Mouse (Mus musculus): ENCODE data around the gene Bbs1. TPM values are rescaled to one million over a fixed set of nuclear protein-coding genes. Genes with fewer than 3 reads are reported as not detected.
"Not testable (repeated sequence)": the region's sequence is repeated elsewhere in the genome, so short reads cannot be mapped to it uniquely, and the experiment has no call there.

Bbs1 gene
- 2.2 and 2.7 TPM in 2 replicates for polyA plus RNA-seq (2015; fragmentation: Nextera tagmentation; extraction: Ambion mirVana)

DNA sequence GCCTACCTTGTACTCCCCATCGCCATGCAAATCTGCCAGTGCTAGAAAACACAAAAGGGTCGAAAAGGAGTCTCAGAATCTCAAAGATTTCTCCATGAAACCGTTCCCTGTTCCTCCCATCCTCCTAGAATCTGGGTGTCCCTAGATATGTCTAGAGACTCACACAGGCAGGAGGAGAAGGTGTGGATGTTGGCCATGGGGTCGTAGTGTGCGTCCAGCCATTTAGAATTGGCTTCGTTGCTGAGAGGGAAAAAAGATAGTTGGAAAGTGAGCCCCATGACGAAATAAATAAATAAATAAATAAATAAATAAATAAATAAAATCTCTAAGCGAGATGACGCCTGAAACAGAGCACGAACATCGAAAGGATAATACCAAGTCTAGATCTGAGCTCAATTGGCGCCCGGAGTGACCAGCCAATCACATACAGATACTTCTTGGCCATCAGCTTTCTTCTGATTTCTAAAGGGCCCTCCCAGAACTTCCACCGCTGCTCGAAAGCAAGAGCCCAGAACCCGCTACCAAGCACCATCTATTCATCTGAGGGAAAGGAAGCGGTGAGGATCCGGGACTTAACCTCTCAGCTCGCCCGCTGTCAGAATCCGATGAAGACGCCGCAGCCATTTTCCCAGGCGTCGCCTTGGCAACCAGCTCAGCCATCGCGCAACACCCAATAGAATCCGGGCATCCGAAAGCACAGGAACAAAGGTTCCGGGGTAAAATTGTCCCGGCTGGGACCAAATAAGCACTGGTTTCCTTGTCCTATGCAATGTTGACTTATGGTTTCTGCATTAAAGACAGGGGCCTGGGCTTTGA is at the start of gene Bbs1:
Bbs1 (minus strand) TSS at position 650 of the 816 bp plus-strand sequence.
- peak within 1 kb of the TSS; percentile 64 for H3K4me3 ChIP-seq
- peaks cover 4% of the 10 kb centered on the region for H3K4me1 ChIP-seq (replicated peaks)
- H3K27me3 ChIP-seq: no peaks in the 10 kb centered on the region
- H3K27ac ChIP-seq: no peak within 1 kb of the TSS
- peak; percentile 57; the same call in 1 of the 2 replicates for ATAC-seq (replicated peaks; ENCODE audit: insufficient number of reproducible peaks, insufficient read depth, low FRiP score, low read depth)
- H3K9me3 ChIP-seq (replicated peaks): no peaks in the 10 kb centered on the region
- H3K36me3 ChIP-seq: peaks cover 35% of the 10 kb centered on the region
- H3K9ac ChIP-seq: peak within 1 kb of the TSS; percentile 51
- H3K4me2 ChIP-seq: peak within 1 kb of the TSS; percentile 73
- WGBS: 9% methylated on average over 31 of the region's 31 CpGs

- H3K36me3 ChIP-seq; H3K4me3 ChIP-seq; H3K9ac ChIP-seq; H3K27ac ChIP-seq; H3K4me1 ChIP-seq (replicated peaks); H3K9me3 ChIP-seq (replicated peaks); H3K4me2 ChIP-seq; ATAC-seq (replicated peaks; ENCODE audit: insufficient number of reproducible peaks, insufficient read depth, low FRiP score, low read depth); H3K27me3 ChIP-seq: not testable (repeated sequence)
- 72% methylated on average over 9 of the region's 9 CpGs for WGBS
Measured at GRCm38 (mm10) chr19:4948641-4949040, 42.2 kb upstream of the Bbs1 start.

DNA sequence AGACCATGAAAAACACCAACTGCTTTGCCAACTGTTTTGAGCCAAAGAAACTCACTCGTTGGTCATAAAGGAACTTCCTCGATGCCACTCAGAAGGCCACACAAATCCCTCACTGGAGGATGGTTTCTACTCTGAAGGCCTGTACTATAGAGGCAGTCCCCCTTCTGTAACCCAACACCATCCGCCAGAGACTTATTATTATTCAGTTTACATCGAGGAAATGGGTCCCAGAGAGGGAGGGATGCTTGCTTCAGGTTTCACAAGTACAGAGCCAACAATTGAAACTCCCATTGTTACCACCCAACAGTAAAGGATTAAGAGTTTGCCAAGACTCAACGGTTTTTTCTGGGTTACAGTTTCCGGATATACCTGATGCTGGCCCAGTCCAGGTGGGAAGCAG is 39.1 kb upstream of the Bbs1 start:
- H3K9me3 ChIP-seq (replicated peaks): no peaks in the 10 kb centered on the region
- peaks cover 24% of the 10 kb centered on the region for H3K27me3 ChIP-seq
- peaks cover 9% of the 10 kb centered on the region for H3K4me1 ChIP-seq (replicated peaks)
- no peaks in the 10 kb centered on the region for H3K36me3 ChIP-seq
- no peak overlapping the region for H3K4me2 ChIP-seq
- H3K27ac ChIP-seq: no peak overlapping the region
- no peak for ATAC-seq (replicated peaks; ENCODE audit: insufficient number of reproducible peaks, insufficient read depth, low FRiP score, low read depth)
- 50% methylated on average over 6 of the region's 6 CpGs for WGBS
- no peak overlapping the region for H3K4me3 ChIP-seq
- H3K9ac ChIP-seq: no peak overlapping the region

DNA sequence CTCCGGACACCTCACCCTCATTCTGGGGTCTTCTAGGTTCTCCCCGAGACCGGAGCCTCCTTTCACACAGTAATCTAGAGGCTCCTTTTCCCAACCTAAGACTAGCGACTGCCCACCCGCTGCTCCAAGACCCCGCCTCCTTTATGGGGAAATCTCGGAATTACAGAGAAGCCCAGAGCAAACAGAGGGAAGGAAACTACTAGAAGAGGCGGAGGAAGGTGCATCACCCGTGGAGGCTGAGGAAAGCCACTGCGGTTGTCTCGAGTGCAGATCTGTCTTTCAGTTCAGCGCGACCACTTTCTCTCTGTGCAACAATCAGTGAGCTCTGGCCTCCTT is 36.8 kb upstream of the Bbs1 start:
- Histone ChIP-seq H3K36me3 (no peaks in the 10 kb centered on the region), H3K27ac (no peak overlapping the region), H3K27me3 (peaks cover 25% of the 10 kb centered on the region), H3K4me2 (peak overlapping the region; percentile 98), H3K9ac (peak overlapping the region; percentile 30), H3K9me3 (replicated peaks) (no peaks in the 10 kb centered on the region), H3K4me1 (replicated peaks) (peaks cover 9% of the 10 kb centered on the region), H3K4me3 (peak overlapping the region; percentile 69)
- 8% methylated on average over 13 of the region's 13 CpGs for WGBS
- ATAC-seq (replicated peaks; ENCODE audit: insufficient number of reproducible peaks, insufficient read depth, low FRiP score, low read depth): no peak

GRCm38 (mm10) chr19:4942551-4943252 is 36.3 kb upstream of the Bbs1 start, which contains the start of gene Peli3:
Peli3 (minus strand) TSS chr19:4943127.
- no peak within 1 kb of the TSS for H3K27ac ChIP-seq
- H3K4me1 ChIP-seq (replicated peaks): peaks cover 9% of the 10 kb centered on the region
- H3K4me2 ChIP-seq: peak within 1 kb of the TSS; percentile 98
- H3K9ac ChIP-seq: peak within 1 kb of the TSS; percentile 52
- peak within 1 kb of the TSS; percentile 69 for H3K4me3 ChIP-seq
- H3K9me3 ChIP-seq (replicated peaks): no peaks in the 10 kb centered on the region
- peaks cover 28% of the 10 kb centered on the region for H3K27me3 ChIP-seq
- ATAC-seq (replicated peaks; ENCODE audit: insufficient number of reproducible peaks, insufficient read depth, low FRiP score, low read depth): peak; percentile 92
- no peaks in the 10 kb centered on the region for H3K36me3 ChIP-seq
- WGBS: under 1% methylated on average over 54 of the region's 55 CpGs

- Histone ChIP-seq H3K27me3 (peaks cover 23% of the 10 kb centered on the region), H3K27ac (no peak overlapping the region), H3K4me2 (no peak overlapping the region), H3K4me1 (replicated peaks) (peaks cover 4% of the 10 kb centered on the region), H3K9ac (no peak overlapping the region), H3K9me3 (replicated peaks) (no peaks in the 10 kb centered on the region), H3K36me3 (no peaks in the 10 kb centered on the region), H3K4me3 (no peak overlapping the region)
- ATAC-seq (replicated peaks; ENCODE audit: insufficient number of reproducible peaks, insufficient read depth, low FRiP score, low read depth): no peak
- WGBS: 81% methylated on average over 17 of the region's 17 CpGs
Measured at GRCm38 (mm10) chr19:4937444-4938310, 31.2 kb upstream of the Bbs1 start.

- Histone ChIP-seq H3K27ac (no peak overlapping the region), H3K4me3 (no peak overlapping the region), H3K27me3 (peaks cover 16% of the 10 kb centered on the region), H3K36me3 (no peaks in the 10 kb centered on the region), H3K9me3 (replicated peaks) (no peaks in the 10 kb centered on the region), H3K4me1 (replicated peaks) (no peaks in the 10 kb centered on the region), H3K4me2 (no peak overlapping the region), H3K9ac (no peak overlapping the region)
- WGBS: 77% methylated on average over 2 of the region's 2 CpGs
- ATAC-seq (replicated peaks; ENCODE audit: insufficient number of reproducible peaks, insufficient read depth, low FRiP score, low read depth): no peak
Measured at GRCm38 (mm10) chr19:4936896-4937295, 30.5 kb upstream of the Bbs1 start.

- peak overlapping the region; percentile 82 for H3K4me2 ChIP-seq
- H3K36me3 ChIP-seq: peaks cover 6% of the 10 kb centered on the region; the same call in 1 of the 2 replicates
- no peaks in the 10 kb centered on the region for H3K9me3 ChIP-seq (replicated peaks)
- peak overlapping the region; percentile 79 for H3K4me3 ChIP-seq
- ATAC-seq (replicated peaks; ENCODE audit: insufficient number of reproducible peaks, insufficient read depth, low FRiP score, low read depth): no peak
- WGBS: 63% methylated on average over 5 of the region's 5 CpGs
- H3K27ac ChIP-seq: peak overlapping the region; percentile 58; the same call in 1 of the 2 replicates
- no peaks in the 10 kb centered on the region for H3K27me3 ChIP-seq
- peaks cover 17% of the 10 kb centered on the region for H3K4me1 ChIP-seq (replicated peaks)
- no peak overlapping the region for H3K9ac ChIP-seq
Measured at GRCm38 (mm10) chr19:4928781-4929180, 22.4 kb upstream of the Bbs1 start.

- ATAC-seq (replicated peaks; ENCODE audit: insufficient number of reproducible peaks, insufficient read depth, low FRiP score, low read depth): peak; percentile 98
- H3K27ac ChIP-seq: peak within 1 kb of the TSS; percentile 58
- under 1% methylated on average over 32 of the region's 32 CpGs for WGBS
- peak within 1 kb of the TSS; percentile 69 for H3K9ac ChIP-seq
- H3K36me3 ChIP-seq: peaks cover 12% of the 10 kb centered on the region
- H3K4me1 ChIP-seq (replicated peaks): peaks cover 17% of the 10 kb centered on the region
- peak within 1 kb of the TSS; percentile 79 for H3K4me3 ChIP-seq
- H3K9me3 ChIP-seq (replicated peaks): no peaks in the 10 kb centered on the region
- no peaks in the 10 kb centered on the region for H3K27me3 ChIP-seq
- peak within 1 kb of the TSS; percentile 82 for H3K4me2 ChIP-seq
Measured at GRCm38 (mm10) chr19:4927904-4928531, 21.6 kb upstream of the Bbs1 start, which contains the start of gene Dpp3. Dpp3 (minus strand) TSS chr19:4928287.

DNA sequence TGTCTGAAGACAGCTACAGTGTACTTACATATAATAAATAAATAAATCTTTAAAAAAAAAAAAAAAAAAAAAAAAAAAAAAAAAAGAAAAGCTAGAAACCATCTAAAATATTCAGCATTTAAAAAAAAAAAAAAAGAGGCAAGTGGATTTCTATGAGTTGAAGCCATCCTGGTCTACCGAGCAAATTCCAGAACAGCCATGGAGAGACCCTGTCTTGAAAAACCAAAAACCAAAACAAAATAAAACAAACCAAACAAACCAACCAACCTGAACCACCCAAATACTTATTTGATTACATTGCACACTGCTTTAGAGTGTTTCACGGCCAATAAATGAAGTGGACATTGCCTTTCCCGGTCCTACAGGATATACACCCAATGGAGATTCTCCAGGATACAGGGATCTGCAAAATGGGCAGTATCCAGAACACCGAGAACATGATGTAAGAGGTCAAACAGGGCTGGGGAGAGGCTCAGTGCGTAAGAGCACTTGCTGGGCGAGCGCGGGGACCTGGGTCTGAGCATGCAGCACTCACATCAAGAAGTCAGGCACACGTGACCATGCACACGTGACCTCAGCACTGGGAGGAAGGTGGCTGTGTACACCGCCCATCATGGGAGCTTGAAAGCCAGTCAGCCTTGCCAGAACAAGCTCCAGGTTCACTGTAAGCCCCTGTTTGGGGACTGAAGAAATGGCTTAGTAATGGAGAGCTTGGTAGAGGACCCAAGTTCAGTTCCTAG is 18.9 kb upstream of the Bbs1 start:
- no peaks in the 10 kb centered on the region for H3K9me3 ChIP-seq (replicated peaks)
- H3K9ac ChIP-seq: no peak overlapping the region
- H3K27ac ChIP-seq: no peak overlapping the region
- no peak overlapping the region for H3K4me2 ChIP-seq
- H3K27me3 ChIP-seq: no peaks in the 10 kb centered on the region
- ATAC-seq (replicated peaks; ENCODE audit: insufficient number of reproducible peaks, insufficient read depth, low FRiP score, low read depth): no peak
- 92% methylated on average over 11 of the region's 11 CpGs for WGBS
- H3K36me3 ChIP-seq: peaks cover 40% of the 10 kb centered on the region
- H3K4me3 ChIP-seq: no peak overlapping the region
- peaks cover 17% of the 10 kb centered on the region for H3K4me1 ChIP-seq (replicated peaks)
